Mouse (Mus musculus) CH12.LX (cell line): ENCODE measurements around the gene Rpn1. TPM values are rescaled to one million over a fixed set of nuclear protein-coding genes. Genes with fewer than 3 reads are reported as not detected.

Experiments used
- DNase-seq: peaks from one replicate; pipeline ENCODE4 v3.0.0-alpha.2; 2013; ENCODE audit errors: extremely low read depth
- H3K27ac ChIP-seq: 2 replicates; pipeline ENCODE4 v1.5.1; 2012; ENCODE audit warnings: low read depth, mild to moderate bottlenecking, control low read depth, moderate library complexity; ENCODE audit not compliant: insufficient read depth
- H3K27me3 ChIP-seq: replicated peaks from 2 replicates; pipeline ENCODE3; 2012; ENCODE audit warnings: inconsistent platforms
- H3K36me3 ChIP-seq, 2 experiments: replicated peaks in 1 of 2; 2 replicates each; pipeline versions ENCODE3 to v1.6.1; 2012; ENCODE audit warnings: inconsistent platforms in 1 of 2, low read length in 1 of 2, mild to moderate bottlenecking in 1 of 2, mixed read lengths in 1 of 2, moderate library complexity in 1 of 2; ENCODE audit not compliant: control insufficient read depth in 1 of 2, insufficient read depth in 1 of 2
- H3K4me1 ChIP-seq, 2 experiments: 2 replicates each; pipeline ENCODE4 v1.6.1; 2012; ENCODE audit warnings: inconsistent platforms in 1 of 2, moderate library complexity in 1 of 2; ENCODE audit not compliant: insufficient read depth in 2 of 2, control insufficient read depth in 1 of 2
- H3K4me2 ChIP-seq: 2 replicates; pipeline ENCODE4 v1.6.1; 2012; ENCODE audit warnings: low read depth, mild to moderate bottlenecking, control low read depth; ENCODE audit not compliant: poor library complexity, insufficient read depth, severe bottlenecking
- H3K4me3 ChIP-seq, 3 experiments: fragments of 150-350 bp in 1 of 3; sonication (generic) in 1 of 3; replicated peaks in 1 of 3; 2 replicates each; pipeline versions ENCODE3 to v1.5.1; 2011 to 2012; ENCODE audit warnings: low read depth in 2 of 3, low read length in 2 of 3, mild to moderate bottlenecking in 2 of 3, moderate library complexity in 2 of 3, control low read depth in 1 of 3, improper control_type of control experiment in 1 of 3, inconsistent platforms in 1 of 3, mixed read lengths in 1 of 3; ENCODE audit not compliant: poor library complexity in 1 of 3
- H3K79me2 ChIP-seq: replicated peaks from 2 replicates; pipeline ENCODE4 v1.6.1; 2012; ENCODE audit warnings: mild to moderate bottlenecking, moderate library complexity; ENCODE audit not compliant: control insufficient read depth, poor library complexity, insufficient read depth, severe bottlenecking; ENCODE audit errors: extremely low read depth
- H3K9ac ChIP-seq: 2 replicates; pipeline ENCODE4 v1.6.1; 2012; ENCODE audit warnings: low read depth, mild to moderate bottlenecking, control low read depth, moderate library complexity; ENCODE audit not compliant: insufficient read depth
- H3K9me3 ChIP-seq: replicated peaks from 2 replicates; pipeline ENCODE3; 2012; ENCODE audit warnings: low read length, inconsistent platforms, mixed read lengths
- BHLHE40 ChIP-seq: IDR thresholded peaks from 2 replicates; pipeline ENCODE4 v1.6.1; 2011; ENCODE audit warnings: mild to moderate bottlenecking, low read depth, low read length, improper control_type of control experiment
- CHD1 ChIP-seq: IDR thresholded peaks from 2 replicates; pipeline ENCODE4 v1.6.1; 2012; ENCODE audit warnings: low read depth, low read length, improper control_type of control experiment, inconsistent platforms
- CTCF ChIP-seq, 2 experiments: IDR thresholded peaks in 1 of 2; conservative IDR thresholded peaks in 1 of 2; 2 replicates each; pipeline ENCODE4 v1.5.1; 2011 to 2012; ENCODE audit warnings: low read depth in 2 of 2, low read length in 2 of 2, improper control_type of control experiment in 1 of 2, inconsistent platforms in 1 of 2, mild to moderate bottlenecking in 1 of 2, moderate library complexity in 1 of 2
- E2F4 ChIP-seq: IDR thresholded peaks from 2 replicates; pipeline ENCODE4 v1.6.1; 2011; ENCODE audit warnings: low read depth, low read length, improper control_type of control experiment; ENCODE audit not compliant: insufficient replicate concordance
- ELF1 ChIP-seq: IDR thresholded peaks from 2 replicates; pipeline ENCODE4 v1.6.1; 2014; ENCODE audit warnings: low read depth, mild to moderate bottlenecking, inconsistent platforms, low read length, improper control_type of control experiment
- ETS1 ChIP-seq: conservative IDR thresholded peaks from 2 replicates; pipeline ENCODE4 v1.6.1; 2012; ENCODE audit warnings: low read depth, mild to moderate bottlenecking, inconsistent platforms, low read length, improper control_type of control experiment, moderate library complexity
- GABPA ChIP-seq: IDR thresholded peaks from 2 replicates; pipeline ENCODE4 v1.6.1; 2012; ENCODE audit warnings: low read depth, low read length, improper control_type of control experiment, inconsistent platforms; ENCODE audit not compliant: insufficient replicate concordance
- IRF4 ChIP-seq: IDR thresholded peaks from 2 replicates; pipeline ENCODE4 v1.6.1; 2014; ENCODE audit warnings: low read depth, mild to moderate bottlenecking, inconsistent platforms, low read length, improper control_type of control experiment
- JUN ChIP-seq: IDR thresholded peaks from 2 replicates; pipeline ENCODE4 v1.6.1; 2011; ENCODE audit warnings: low read depth, mild to moderate bottlenecking, low read length, improper control_type of control experiment, moderate library complexity; ENCODE audit not compliant: insufficient read depth
- KAT2A ChIP-seq: IDR thresholded peaks from 2 replicates; pipeline ENCODE4 v1.6.1; 2012; ENCODE audit warnings: low read length, improper control_type of control experiment, inconsistent platforms; ENCODE audit not compliant: insufficient replicate concordance
- MAFK ChIP-seq: IDR thresholded peaks from 2 replicates; pipeline ENCODE4 v1.6.1; 2011; ENCODE audit warnings: low read length, improper control_type of control experiment; ENCODE audit not compliant: insufficient replicate concordance
- MAZ ChIP-seq: IDR thresholded peaks from 2 replicates; pipeline ENCODE4 v1.6.1; 2012; ENCODE audit warnings: low read depth, mild to moderate bottlenecking, inconsistent platforms, low read length, improper control_type of control experiment, moderate library complexity
- MEF2A ChIP-seq: IDR thresholded peaks from 2 replicates; pipeline ENCODE4 v1.6.1; 2014; ENCODE audit warnings: low read depth, mild to moderate bottlenecking, inconsistent platforms, low read length, improper control_type of control experiment, borderline replicate concordance
- MYC ChIP-seq: IDR thresholded peaks from 2 replicates; pipeline ENCODE4 v1.6.1; 2011; ENCODE audit warnings: low read depth, mild to moderate bottlenecking, improper control_type of control experiment, low read length
- NELFE ChIP-seq: IDR thresholded peaks from 2 replicates; pipeline ENCODE4 v1.6.1; 2011; ENCODE audit warnings: low read depth, low read length, improper control_type of control experiment
- NRF1 ChIP-seq: IDR thresholded peaks from 2 replicates; pipeline ENCODE4 v1.6.1; 2014; ENCODE audit warnings: low read depth, mild to moderate bottlenecking, inconsistent platforms, low read length, improper control_type of control experiment, moderate library complexity
- PAX5 ChIP-seq: IDR thresholded peaks from 2 replicates; pipeline ENCODE4 v1.6.1; 2012; ENCODE audit warnings: low read length, inconsistent platforms, mixed read lengths
- POLR2AphosphoS2 ChIP-seq: IDR thresholded peaks from 2 replicates; pipeline ENCODE4 v1.6.1; 2011; ENCODE audit warnings: low read depth, low read length, improper control_type of control experiment
- RCOR1 ChIP-seq: conservative IDR thresholded peaks from 2 replicates; pipeline ENCODE4 v1.6.1; 2012; ENCODE audit warnings: low read depth, mild to moderate bottlenecking, inconsistent platforms, low read length, improper control_type of control experiment
- SIN3A ChIP-seq: IDR thresholded peaks from 2 replicates; pipeline ENCODE4 v1.6.1; 2012; ENCODE audit warnings: low read length, improper control_type of control experiment, inconsistent platforms
- SMC3 ChIP-seq: IDR thresholded peaks from 2 replicates; pipeline ENCODE4 v1.6.1; 2011; ENCODE audit warnings: low read depth, low read length, improper control_type of control experiment
- TBP ChIP-seq: conservative IDR thresholded peaks from 2 replicates; pipeline ENCODE4 v1.6.1; 2011; ENCODE audit warnings: low read depth, low read length, improper control_type of control experiment
- TCF12 ChIP-seq: IDR thresholded peaks from 2 replicates; pipeline ENCODE4 v1.6.1; 2014; ENCODE audit warnings: low read depth, mild to moderate bottlenecking, inconsistent platforms, low read length, improper control_type of control experiment
- USF2 ChIP-seq: conservative IDR thresholded peaks from 2 replicates; pipeline ENCODE4 v1.6.1; 2011; ENCODE audit warnings: low read depth, low read length, improper control_type of control experiment
- ZC3H11A ChIP-seq: IDR thresholded peaks from 2 replicates; pipeline ENCODE4 v1.6.1; 2012; ENCODE audit warnings: low read depth, mild to moderate bottlenecking, inconsistent platforms, low read length, improper control_type of control experiment
- ZMIZ1 ChIP-seq: IDR thresholded peaks from 2 replicates; pipeline ENCODE4 v1.6.1; 2012; ENCODE audit warnings: low read depth, mild to moderate bottlenecking, inconsistent platforms, low read length, improper control_type of control experiment
- dilution Hi-C: fragments of 300-500 bp; cut with MboI; formaldehyde crosslinking; loops from 2 replicates; pipeline ENCODE4 v1.14.3; 2020; ENCODE audit warnings: low sequenced_read_pairs; ENCODE audit not compliant: extremely low pct_unique_long_range_greater_than_20kb, extremely low pct_ligation_motif_present
- in situ Hi-C: fragments of 300-500 bp; cut with MboI; formaldehyde crosslinking; loops from 3 replicates; pipeline ENCODE4 v1.14.3; 2019; ENCODE audit warnings: low sequenced_read_pairs, low pct_ligation_motif_present, low pct_unique_long_range_greater_than_20kb, mixed read lengths
- polyA plus RNA-seq: library from polyadenylated mRNA; unstranded; fragments of >175 nt; gene quantifications from 2 replicates; pipeline ENCODE4 v1.2.1, GENCODE M21; 2012; ENCODE audit warnings: low read depth; ENCODE audit not compliant: insufficient read length
- total RNA-seq, 2 experiments: library from RNA; depleted of rRNA; stranded (reverse); fragments of 300-350 nt in 1 of 2; fragments of >200 nt in 1 of 2; gene quantifications; 2 replicates each; pipeline ENCODE4 v1.2.3; 2012 to 2014

The Rpn1 gene
- total and polyA plus RNA-seq, 3 experiments, result 260 to 366 (median 339) TPM

DNA sequence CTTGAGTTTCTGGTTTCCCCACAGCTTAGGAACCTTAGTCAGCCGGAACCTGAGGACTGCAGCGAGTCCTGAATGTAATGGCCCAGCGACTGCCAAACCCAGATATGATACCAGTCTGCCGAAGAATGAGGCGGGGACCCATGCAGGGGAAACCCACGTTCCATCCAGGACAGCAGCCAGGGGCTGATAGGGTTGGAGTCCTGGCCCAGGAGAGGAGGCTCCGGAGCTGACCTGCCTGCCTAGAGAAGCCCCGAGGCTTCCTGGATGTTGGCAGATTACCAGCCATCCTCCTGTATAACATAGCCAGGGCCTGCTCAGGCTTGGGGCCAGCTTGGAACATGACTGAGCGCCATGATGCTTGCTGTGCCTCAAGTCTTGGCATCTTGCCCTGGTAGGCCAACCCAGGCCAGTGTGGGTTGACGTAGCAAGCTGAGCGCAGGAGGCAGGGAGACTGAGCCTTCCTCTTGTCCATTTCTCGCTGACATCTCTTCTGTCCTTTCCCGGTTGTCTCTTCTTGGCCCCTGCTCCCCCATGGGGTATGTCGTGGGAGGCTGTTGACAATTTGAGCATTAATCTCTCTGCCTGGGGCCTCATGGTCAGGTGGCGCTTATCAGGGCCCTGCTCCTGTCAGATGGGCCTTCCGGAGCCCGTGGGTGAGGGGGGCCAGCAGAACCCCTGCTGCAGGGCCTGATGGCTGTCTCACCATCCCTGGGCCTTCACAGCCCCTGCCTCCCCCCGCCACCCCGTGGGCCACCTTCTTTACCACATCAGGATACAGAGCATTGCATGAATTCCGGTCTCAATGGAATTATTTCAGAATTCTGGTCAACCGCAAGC, 32.3 kb downstream of the Rpn1 start:
- H3K27ac ChIP-seq, result no peak overlapping the region

DNA sequence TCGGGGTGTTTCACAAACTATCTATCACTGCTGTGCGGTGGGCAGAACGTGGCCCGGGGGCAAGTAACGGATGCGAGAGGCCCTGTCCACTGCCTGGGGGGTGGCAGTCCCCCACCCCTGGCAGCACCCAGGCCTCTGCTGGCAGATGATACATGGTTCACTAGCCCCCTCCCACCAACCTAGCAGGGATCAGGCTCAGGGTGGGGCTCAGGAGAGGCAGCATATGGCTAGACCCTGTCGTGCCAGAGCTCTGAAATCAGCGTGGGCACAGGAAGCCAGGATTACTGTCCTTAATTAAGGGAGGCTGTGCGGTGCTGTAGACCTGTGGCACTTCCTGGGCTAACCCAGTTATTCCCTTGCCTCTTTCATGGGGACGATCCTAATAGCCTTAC, 32.9 kb downstream of the Rpn1 start:
- H3K9ac ChIP-seq, result no peak overlapping the region

More for the DNA sequence above, 32.3 kb downstream of the Rpn1 start:
- Histone ChIP-seq H3K9ac (no peak overlapping the region), H3K27me3 (peaks cover 5% of the 10 kb centered on the region), H3K4me3 (no peak overlapping the region), H3K36me3 (no peaks in the 10 kb centered on the region), H3K4me1 (peaks cover 13 to 20% of the 10 kb centered on the region in 2 experiments), H3K4me2 (no peak overlapping the region), H3K9me3 (peaks cover 5% of the 10 kb centered on the region), H3K79me2 (no peaks in the 10 kb centered on the region)
- no peak for DNase-seq
- in situ Hi-C loops, result loop anchor here (25.0 kb wide), 1 partner anchor 771 kb away; the partner anchor contains the start of genes Mcm2 and Podxl2
- dilution Hi-C loops, result no loop called here
- TF ChIP-seq PAX5, result no peak
- no peak for TF ChIP-seq SMC3
- no peak for TF ChIP-seq USF2
- TF ChIP-seq BHLHE40, result no peak
- TF ChIP-seq JUN, result no peak
- TF ChIP-seq ZMIZ1, result no peak
- TF ChIP-seq MAFK, result no peak
- TF ChIP-seq CHD1, result no peak
- no peak for TF ChIP-seq E2F4
- no peak for TF ChIP-seq CTCF (conservative IDR thresholded peaks at IDR 0.05 in 1 of 2, IDR thresholded peaks at IDR 0.05 in 1 of 2; ENCODE audit: low read depth in 2 of 2, low read length in 2 of 2)
- no peak for TF ChIP-seq TBP
- TF ChIP-seq MAZ, result no peak

More for the DNA sequence above, 32.9 kb downstream of the Rpn1 start:
- Histone ChIP-seq H3K4me3 (no peak overlapping the region), H3K36me3 (no peaks in the 10 kb centered on the region)
- TF ChIP-seq ZMIZ1 (no peak), ELF1 (no peak), BHLHE40 (no peak), POLR2AphosphoS2 (no peak), TCF12 (no peak), SMC3 (no peak), IRF4 (no peak), RCOR1 (no peak), MAZ (no peak), KAT2A (no peak), CTCF (conservative IDR thresholded peaks at IDR 0.05 in 1 of 2, IDR thresholded peaks at IDR 0.05 in 1 of 2; ENCODE audit: low read depth in 2 of 2, low read length in 2 of 2) (no peak), NRF1 (no peak), SIN3A (no peak), USF2 (no peak), MYC (no peak), GABPA (no peak), MEF2A (no peak), ZC3H11A (no peak), NELFE (no peak), ETS1 (no peak)
- TF ChIP-seq, all 38 proteins: peak for 0
- in situ Hi-C loops (loop anchor here (25.0 kb wide), 1 partner anchor 770 kb away; the partner anchor contains the start of genes Mcm2 and Podxl2), dilution Hi-C loops (no loop called here)
- no peaks in the 10 kb centered on the region for H3K79me2 ChIP-seq
- DNase-seq, result no peak
- H3K4me1 ChIP-seq, result peaks cover 13 to 25% of the 10 kb centered on the region in 2 experiments
- H3K9me3 ChIP-seq, result peaks cover 5% of the 10 kb centered on the region
- peaks cover 5% of the 10 kb centered on the region for H3K27me3 ChIP-seq
- H3K27ac ChIP-seq, result no peak overlapping the region
- no peak overlapping the region for H3K4me2 ChIP-seq
